Mouse (Mus musculus) ES-E14 (cell line): ENCODE data around the gene Fam198a. TPM values are rescaled to one million over a fixed set of nuclear protein-coding genes. Genes with fewer than 3 reads are reported as not detected.

Source experiments
- DNase-seq: peaks from one replicate; pipeline ENCODE4 v3.0.0-alpha.2; 2013; ENCODE audit warnings: low read depth, low spot score
- H3K27ac ChIP-seq: 2 replicates; pipeline ENCODE4 v1.5.1; 2012; ENCODE audit warnings: low read depth, mild to moderate bottlenecking, low read length, moderate library complexity, mixed read lengths; ENCODE audit not compliant: poor library complexity, insufficient read depth, severe bottlenecking
- H3K36me3 ChIP-seq: 2 replicates; pipeline ENCODE4 v1.6.1; 2012; ENCODE audit warnings: mild to moderate bottlenecking, low read length, moderate library complexity, mixed read lengths; ENCODE audit not compliant: control insufficient read depth, poor library complexity, insufficient read depth, severe bottlenecking
- H3K4me1 ChIP-seq, 2 experiments: fragments of 150-350 bp in 1 of 2; sonication (generic) in 1 of 2; 2 replicates each; pipeline ENCODE4 v1.6.1; 2012; ENCODE audit warnings: low read length in 2 of 2, mild to moderate bottlenecking in 1 of 2, mixed read lengths in 1 of 2; ENCODE audit not compliant: control insufficient read depth in 2 of 2, insufficient read depth in 2 of 2, poor library complexity in 1 of 2
- H3K4me3 ChIP-seq, 2 experiments: fragments of 150-350 bp in 1 of 2; sonication (generic) in 1 of 2; 2 replicates each; pipeline ENCODE4 v1.5.1; 2012; ENCODE audit warnings: low read length in 2 of 2, low read depth in 1 of 2, mild to moderate bottlenecking in 1 of 2, mixed read lengths in 1 of 2; ENCODE audit not compliant: insufficient read depth in 1 of 2, poor library complexity in 1 of 2, severe bottlenecking in 1 of 2
- H3K9ac ChIP-seq: 2 replicates; pipeline ENCODE4 v1.6.1; 2012; ENCODE audit warnings: low read depth, mild to moderate bottlenecking, low read length, mixed read lengths; ENCODE audit not compliant: poor library complexity, insufficient read depth, severe bottlenecking
- H3K9me3 ChIP-seq: fragments of 150-350 bp; sonication (generic); 2 replicates; pipeline ENCODE4 v1.6.1; 2012; ENCODE audit warnings: low read depth, mild to moderate bottlenecking, low read length; ENCODE audit not compliant: control insufficient read depth, insufficient read depth
- CHD2 ChIP-seq: IDR thresholded peaks from 2 replicates; pipeline ENCODE4 v1.6.1; 2014; ENCODE audit warnings: mild to moderate bottlenecking, low read depth, low read length, inconsistent platforms
- HCFC1 ChIP-seq: IDR thresholded peaks from 2 replicates; pipeline ENCODE4 v1.6.1; 2012; ENCODE audit warnings: low read length, inconsistent platforms, borderline replicate concordance; ENCODE audit not compliant: insufficient read depth
- MAFK ChIP-seq: IDR thresholded peaks from 2 replicates; pipeline ENCODE4 v1.6.1; 2014; ENCODE audit warnings: mild to moderate bottlenecking, low read depth, low read length, inconsistent platforms; ENCODE audit not compliant: insufficient read depth
- ZC3H11A ChIP-seq: IDR thresholded peaks from 2 replicates; pipeline ENCODE4 v1.6.1; 2012; ENCODE audit warnings: low read depth, mild to moderate bottlenecking, inconsistent platforms, low read length, borderline replicate concordance
- ZNF384 ChIP-seq: IDR thresholded peaks from 2 replicates; pipeline ENCODE4 v1.6.1; 2012; ENCODE audit warnings: low read depth, low read length, inconsistent platforms
- in situ Hi-C, 2 experiments: fragments of 600-800 bp; cut with MboI; formaldehyde crosslinking; loops; one replicate each; pipeline ENCODE4 v1.15.1; 2025; ENCODE audit warnings: low sequenced_read_pairs in 2 of 2, inconsistent platforms in 1 of 2; ENCODE audit not compliant: unreplicated experiment in 2 of 2
- total RNA-seq: library from RNA; depleted of rRNA; stranded (reverse); fragments of 300-350 nt; gene quantifications from 2 replicates; pipeline ENCODE4 v1.2.3, GENCODE M21; 2012; rRNA removed

The Fam198a gene
- total RNA-seq, 1 experiment, result 0.36 TPM

DNA sequence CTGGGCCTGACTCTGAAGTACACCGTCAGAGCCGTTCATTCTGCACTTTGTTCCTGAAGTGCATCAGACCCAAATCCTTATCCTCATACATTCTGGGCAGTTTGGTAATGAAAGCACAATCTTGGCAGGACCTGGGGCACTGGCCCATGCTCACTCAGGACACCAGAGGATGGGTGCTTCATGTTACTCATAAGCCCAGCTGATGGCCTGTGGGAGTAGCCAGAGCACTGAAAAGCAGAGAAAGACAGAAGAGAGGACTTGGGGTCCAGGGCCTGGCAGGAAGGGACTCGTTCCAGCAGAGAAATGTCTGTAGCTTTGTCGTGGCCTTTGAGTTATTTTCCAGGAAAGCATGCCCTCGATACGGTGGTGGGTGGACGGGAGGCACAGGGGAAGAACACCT, 79.0 kb downstream of the Fam198a start:
- Histone ChIP-seq H3K9ac (no peak overlapping the region), H3K4me1 (no peaks in the 10 kb centered on the region), H3K4me3 (no peak overlapping the region), H3K27ac (no peak overlapping the region), H3K9me3 (no peaks in the 10 kb centered on the region), H3K36me3 (no peaks in the 10 kb centered on the region)
- no peak for TF ChIP-seq ZNF384
- no peak for TF ChIP-seq CHD2
- no peak for TF ChIP-seq ZC3H11A
- no peak for TF ChIP-seq MAFK
- TF ChIP-seq HCFC1, result no peak
- in situ Hi-C loops, result no loop called here
- DNase-seq, result no peak

Other genes starting within 250 kb of the Fam198a start
- gene Sec22c, start 245.5 kb upstream of the Fam198a start, total RNA-seq, result 8.4 and 11.2 TPM in 2 replicates
- 22.3 and 40.8 TPM in 2 replicates for gene Ss18l2, start 240.7 kb upstream of the Fam198a start, total RNA-seq
- gene Nktr, start 231.8 kb upstream of the Fam198a start, total RNA-seq, result 57.8 and 69.6 TPM in 2 replicates
- 6.7 and 8.0 TPM in 2 replicates for gene Zfp651, start 191.7 kb upstream of the Fam198a start, total RNA-seq
- gene Klhl40, start 173.4 kb upstream of the Fam198a start, total RNA-seq, result 0.21 and 0.62 TPM in 2 replicates
- 0.09 TPM in 1 of 2 replicates, not detected in the other for gene Hhatl, start 158.5 kb upstream of the Fam198a start, total RNA-seq
- gene Ccdc13, start 111.5 kb upstream of the Fam198a start, total RNA-seq, result 0.58 and 1.5 TPM in 2 replicates
- 63.5 and 81.2 TPM in 2 replicates for gene Higd1a, start 92.6 kb upstream of the Fam198a start, total RNA-seq
- gene Ackr2, start 52.6 kb upstream of the Fam198a start, total RNA-seq, result 0.22 and 0.26 TPM in 2 replicates
- not detected in 2 replicates for gene Cyp8b1, start 34.7 kb upstream of the Fam198a start, total RNA-seq
- gene Pomgnt2, start 46.1 kb downstream of the Fam198a start, total RNA-seq, result 12.9 and 21.6 TPM in 2 replicates
- gene Snrk, start 166.3 kb downstream of the Fam198a start, total RNA-seq, result 6.8 and 10.0 TPM in 2 replicates